8 mouse cellular contexts compared by ENCODE assay signal in the genomic region with DNA sequence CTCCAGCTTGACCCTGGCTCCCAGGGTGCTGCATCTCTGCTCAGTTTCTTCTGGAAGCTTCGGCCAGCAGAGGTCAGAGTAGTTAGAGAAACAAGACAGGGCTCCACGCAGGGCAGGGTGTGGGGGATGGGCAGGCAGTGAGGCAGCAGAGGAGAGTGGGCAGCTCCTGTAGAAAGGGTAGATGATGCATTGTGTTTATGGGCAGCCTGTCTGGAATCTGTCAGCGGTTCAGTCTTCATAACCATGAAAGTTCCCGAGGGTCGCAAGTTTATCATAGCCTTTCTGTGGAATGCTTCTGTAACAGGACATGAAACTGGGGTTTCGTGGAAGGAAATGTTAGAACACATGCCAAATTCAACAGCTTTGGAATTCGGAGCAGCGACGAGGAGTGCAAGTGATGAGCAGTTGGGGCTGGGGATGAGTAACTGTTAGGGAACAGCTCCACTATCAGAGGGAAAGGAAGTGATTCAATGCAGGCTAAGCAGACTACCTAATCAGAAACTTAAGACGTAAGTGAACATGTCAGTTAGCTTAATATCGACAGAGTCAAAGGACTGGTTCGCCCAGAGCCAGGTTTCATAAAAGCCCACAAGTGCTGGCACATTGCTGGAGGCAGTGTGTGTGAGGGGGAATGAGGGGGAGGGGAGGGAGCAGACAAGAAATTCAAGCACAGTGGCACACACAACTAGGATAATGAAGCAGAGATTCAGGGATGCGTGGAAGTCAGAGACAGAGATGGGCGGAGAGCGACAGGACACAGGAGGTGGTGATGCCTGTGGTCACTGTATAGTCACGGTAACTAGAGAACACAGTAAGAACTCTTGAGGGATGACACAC. TPM values are rescaled to one million over a fixed set of nuclear protein-coding genes. Genes with fewer than 3 reads are reported as not detected.
A peak's percentile ranks its signal among the peaks of the same experiment; 100 is the strongest.
DNase-seq lines count a peak whose midpoint lies in the region; ATAC-seq and TF ChIP-seq lines count a peak whose summit lies in the region.

No protein-coding gene starts in this region.

- DNase-seq in CD4-positive, CD25-positive, alpha-beta regulatory T cell, adult 2 months (ENCODE audit: low read depth, low spot score), result peak; percentile 46
- DNase-seq in thymus, postnatal 14 days, result peak; percentile 10
- DNase-seq in thymus, postnatal 0 days (ENCODE audit: low spot score), result no peak
- peak; percentile 39 for DNase-seq in heart, postnatal 0 days (ENCODE audit: low spot score)
- DNase-seq in layer of hippocampus, adult 11-12 months (ENCODE audit: low spot score), result peak; percentile 23
- peak; percentile 76 for DNase-seq in lung, postnatal 36 days
- no peak for DNase-seq in spleen, adult 12 weeks (ENCODE audit: low spot score)

- 28% methylated on average over 16 of the region's 16 CpGs for WGBS in heart, postnatal 0 days

- no peak for TF ChIP-seq EP300 in heart, postnatal 0 days (IDR thresholded peaks at IDR 0.05; ENCODE audit: low read depth)

- ATAC-seq in CD4-positive, CD25-positive, alpha-beta regulatory T cell, adult 4 months, result no peak
- peak; percentile 63 for ATAC-seq in heart, postnatal 0 days (ENCODE audit: insufficient read depth, low read depth)

- H3K27me3 ChIP-seq in heart, postnatal 0 days (ENCODE audit: control insufficient read depth, insufficient read depth, low read length), result 0 out of 2 replicates have a peak, but pooled peaks cover 2% of the 10 kb centered on the region

- TF ChIP-seq CTCF in heart, postnatal 0 days (IDR thresholded peaks at IDR 0.05; ENCODE audit: low read depth), result peak; percentile 37

- H3K27ac ChIP-seq in heart, postnatal 0 days (ENCODE audit: low read depth), result no peak overlapping the region

- 0 out of 2 replicates have a peak overlapping the region, but pooled peaks have one; percentile 12 for H3K4me2 ChIP-seq in heart, postnatal 0 days (ENCODE audit: low read depth, low read length)

- no peak overlapping the region for H3K9ac ChIP-seq in heart, postnatal 0 days (replicated peaks; ENCODE audit: low read depth, low read length)

- H3K4me3 ChIP-seq in heart, postnatal 0 days (ENCODE audit: low read depth, low read length), result no peak overlapping the region

- H3K4me1 ChIP-seq in heart, postnatal 0 days (ENCODE audit: control insufficient read depth, insufficient read depth), result no peaks in the 10 kb centered on the region

- no peaks in the 10 kb centered on the region for H3K36me3 ChIP-seq in heart, postnatal 0 days (replicated peaks; ENCODE audit: control insufficient read depth, insufficient read depth, low read length)

- no peaks in the 10 kb centered on the region for H3K9me3 ChIP-seq in heart, postnatal 0 days (replicated peaks; ENCODE audit: control insufficient read depth, low read length)

RNA-seq across cellular contexts. Expression of a gene that starts 8.0 kb away (rescaled TPM):
- under 1 TPM; 0.18 to 0.38 TPM for polyA plus RNA-seq in CD4-positive, CD25-positive, alpha-beta regulatory T cell, adult 4 months (2017; shearing (Covaris generic))
- 0.28 and 0.48 TPM in 2 replicates for polyA plus RNA-seq in thymus, postnatal 0 days (2015; fragmentation: Nextera tagmentation; extraction: Ambion mirVana)
- not detected in 2 replicates for total RNA-seq in heart, postnatal 0 days (2014; rRNA removed; ENCODE audit: low replicate concordance)
- 0.03 TPM in 1 of 2 replicates, not detected in the other for polyA plus RNA-seq in heart, postnatal 0 days (2015; fragmentation: Nextera tagmentation; extraction: Ambion mirVana)

Comparison
In these comparisons a context has a peak if more than half of its experiments do, and no peak if none do; other contexts are left out.
1. DNase-seq: peak in CD4-positive, CD25-positive, alpha-beta regulatory T cell, adult 2 months (single experiment), thymus, postnatal 14 days (single experiment), heart, postnatal 0 days (single experiment), layer of hippocampus, adult 11-12 months (single experiment) and lung, postnatal 36 days (single experiment); none in thymus, postnatal 0 days (single experiment) and spleen, adult 12 weeks (single experiment).